Comparison of ENCODE assay signal across 21 mouse cellular contexts in the genomic region with DNA sequence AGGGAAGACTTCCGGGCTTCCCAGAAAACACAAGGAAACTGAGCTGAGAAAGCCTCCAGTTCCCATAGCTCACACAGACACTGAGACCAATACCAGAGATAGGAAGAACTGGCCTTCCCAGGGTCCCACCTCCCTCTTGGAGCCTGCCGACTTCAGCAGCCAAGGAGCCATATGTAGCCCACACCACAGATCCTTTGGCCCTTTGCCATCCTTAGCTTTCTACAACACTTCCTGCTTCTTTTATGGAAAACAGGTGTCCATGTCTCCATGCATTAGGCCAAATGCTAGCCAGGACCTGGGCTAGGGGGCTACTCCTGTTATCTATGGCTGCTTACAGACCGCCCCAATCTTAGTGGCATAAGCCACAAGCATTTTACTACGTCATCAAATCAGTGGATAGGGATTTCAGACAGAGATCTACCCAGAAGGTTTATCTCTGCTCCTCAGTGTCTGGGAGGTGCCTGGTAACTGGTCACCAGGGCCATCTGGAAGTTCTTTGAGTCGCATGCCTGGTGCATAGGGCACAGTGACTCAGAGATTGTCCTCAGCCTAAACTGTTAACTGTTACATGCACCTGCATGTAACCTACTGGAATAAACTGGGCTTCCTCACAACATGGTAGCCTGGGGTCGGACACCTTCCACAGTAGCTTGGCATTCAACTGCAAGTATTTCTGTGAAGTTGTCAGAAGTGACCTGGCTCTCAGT.
DNase-seq lines count a peak whose midpoint lies in the region; ATAC-seq lines count a peak whose summit lies in the region.
"Had no signal": no experiment of that assay in that cellular context is flagged by ENCODE, and none has a peak within 500 bp of the region (broad histone marks: within the 10 kb centered on the region; RNA-seq: fewer than 3 reads in every experiment).

No protein-coding gene starts in this region.

- peak; percentile 9 to 16 for DNase-seq in cerebellum, postnatal 14 days
- no peak for DNase-seq in cerebellum, postnatal 4 days (ENCODE audit: low spot score in 2 of 2)
- DNase-seq in 3T3-L1 (ENCODE audit: low read depth, low spot score), result peak; percentile 52
- DNase-seq in embryonic facial prominence, embryonic 10.5 days (ENCODE audit: low spot score), result peak; percentile 13
- no peak for DNase-seq in adrenal gland, postnatal 25 days
- DNase-seq: adrenal gland, adult 2 months; adrenal gland, postnatal 36 days; cerebellum, adult 2 months; cerebellum, postnatal 36 days; embryo, embryonic 11 days; forebrain, postnatal 0 days; gastrocnemius, postnatal 36 days; heart, adult 11 months; heart, postnatal 10 days had no signal

- H3K36me3 ChIP-seq in embryonic facial prominence, embryonic 10.5 days (replicated peaks), result no peaks in the 10 kb centered on the region
- no peaks in the 10 kb centered on the region for H3K36me3 ChIP-seq in kidney, embryonic 15.5 days
- H3K36me3 ChIP-seq: embryonic facial prominence, embryonic 13.5 days; hindbrain, embryonic 13.5 days had no signal

- H3K27me3 ChIP-seq in embryonic facial prominence, embryonic 10.5 days (replicated peaks; ENCODE audit: low read depth, poor library complexity, severe bottlenecking), result peaks cover 98% of the 10 kb centered on the region
- H3K27me3 ChIP-seq in kidney, embryonic 15.5 days, result peaks cover 52% of the 10 kb centered on the region
- H3K27me3 ChIP-seq: CH12.LX had no signal

- peaks cover 11% of the 10 kb centered on the region for H3K4me1 ChIP-seq in embryonic facial prominence, embryonic 10.5 days
- peaks cover 28% of the 10 kb centered on the region for H3K4me1 ChIP-seq in kidney, embryonic 15.5 days

- H3K9me3 ChIP-seq in embryonic facial prominence, embryonic 10.5 days, result no peaks in the 10 kb centered on the region
- H3K9me3 ChIP-seq in kidney, embryonic 15.5 days (replicated peaks), result no peaks in the 10 kb centered on the region
- H3K9me3 ChIP-seq: embryonic facial prominence, embryonic 13.5 days; forebrain, embryonic 13.5 days; hindbrain, embryonic 13.5 days had no signal

- H3K27ac ChIP-seq in embryonic facial prominence, embryonic 10.5 days (replicated peaks), result no peak overlapping the region
- no peak overlapping the region for H3K27ac ChIP-seq in kidney, embryonic 15.5 days
- H3K27ac ChIP-seq: embryonic facial prominence, embryonic 13.5 days; forebrain, embryonic 13.5 days; hindbrain, embryonic 13.5 days; hindbrain, postnatal 0 days had no signal

- H3K4me2 ChIP-seq in kidney, embryonic 15.5 days, result no peak overlapping the region
- H3K4me2 ChIP-seq: embryonic facial prominence, embryonic 13.5 days; forebrain, embryonic 13.5 days; hindbrain, embryonic 13.5 days had no signal

- 83% methylated on average over 6 of the region's 6 CpGs for WGBS in embryonic facial prominence, embryonic 10.5 days
- WGBS in kidney, embryonic 15.5 days, result 79% methylated on average over 6 of the region's 6 CpGs

- no peak overlapping the region for H3K4me3 ChIP-seq in embryonic facial prominence, embryonic 10.5 days
- H3K4me3 ChIP-seq in kidney, embryonic 15.5 days (replicated peaks), result no peak overlapping the region
- H3K4me3 ChIP-seq: embryonic facial prominence, embryonic 13.5 days; forebrain, embryonic 13.5 days; hindbrain, embryonic 13.5 days had no signal

- peak; percentile 50; the same call in 1 of the 2 replicates for ATAC-seq in megakaryocyte progenitor cell, adult 5-6 weeks (replicated peaks; ENCODE audit: poor library complexity)
- ATAC-seq in kidney, embryonic 15.5 days (replicated peaks; ENCODE audit: low FRiP score), result no peak
- ATAC-seq: forebrain, embryonic 13.5 days; forebrain, postnatal 0 days; hindbrain, postnatal 0 days had no signal

- no peak overlapping the region for H3K9ac ChIP-seq in kidney, embryonic 15.5 days
- H3K9ac ChIP-seq: embryonic facial prominence, embryonic 13.5 days; forebrain, embryonic 13.5 days; forebrain, postnatal 0 days; hindbrain, embryonic 13.5 days had no signal

Comparison
In these comparisons a context has a peak if more than half of its experiments do, and no peak if none do; other contexts are left out.
1. DNase-seq: peak in cerebellum, postnatal 14 days (2 of 2), 3T3-L1 (single experiment) and embryonic facial prominence, embryonic 10.5 days (single experiment); none in cerebellum, postnatal 4 days (0 of 2) and adrenal gland, postnatal 25 days (single experiment).